Mouse (Mus musculus) brain, adult 2 months (tissue): ENCODE measurements around the gene Epb41.
A peak's percentile ranks its signal among the peaks of the same experiment; 100 is the strongest.

Experiments used
- DNase-seq: peaks from one replicate; pipeline ENCODE4 v3.0.0; 2011; ENCODE audit warnings: low read depth, low spot score

Epb41 gene

DNA sequence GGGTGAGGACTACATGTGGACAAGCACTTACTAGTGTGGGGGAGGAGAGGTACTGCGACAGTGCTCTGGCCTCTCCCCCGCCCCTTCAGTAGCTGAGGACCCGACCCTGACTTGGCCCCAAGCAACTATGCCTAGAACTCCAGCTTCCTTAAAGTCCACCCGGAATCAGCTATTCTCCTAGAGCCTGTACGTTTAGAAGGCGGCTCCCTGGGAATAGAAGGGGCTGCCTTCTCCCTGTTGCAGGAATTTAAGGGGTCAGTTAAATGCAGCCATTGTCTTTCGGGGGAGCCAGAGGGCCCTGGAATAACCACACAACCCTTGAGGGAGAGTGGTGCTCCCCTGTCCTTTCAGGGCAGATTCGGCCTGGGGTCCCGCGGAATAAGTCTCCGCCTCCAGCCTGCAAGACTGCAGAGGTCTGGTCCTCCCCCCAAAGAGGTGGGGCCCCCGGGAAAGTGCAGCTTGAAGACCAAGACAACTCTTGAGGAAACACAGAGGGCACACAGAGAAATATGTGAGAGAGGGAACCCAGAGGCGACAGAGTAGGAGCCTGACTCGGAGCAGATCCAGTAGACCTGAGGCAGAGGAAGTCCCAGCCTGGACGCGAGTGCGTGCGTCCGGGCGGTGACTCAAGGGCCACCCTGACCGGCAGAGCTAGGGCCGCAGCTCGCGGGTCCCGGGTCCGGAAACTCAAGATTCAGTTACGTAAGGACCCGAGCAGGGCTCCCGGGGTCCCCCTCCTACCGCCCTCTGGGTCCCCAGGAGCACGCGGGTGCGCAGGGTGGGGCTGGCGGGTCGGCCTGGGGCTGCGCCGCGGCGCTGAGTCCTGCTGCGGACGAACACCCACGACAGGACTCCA lies 816 bp downstream of the Epb41 start, which contains the start of gene Gm10300:
Gene Gm10300 (plus strand): TSS at position 621 of the 856 bp plus-strand sequence.
- peak; percentile 40 for DNase-seq

DNA sequence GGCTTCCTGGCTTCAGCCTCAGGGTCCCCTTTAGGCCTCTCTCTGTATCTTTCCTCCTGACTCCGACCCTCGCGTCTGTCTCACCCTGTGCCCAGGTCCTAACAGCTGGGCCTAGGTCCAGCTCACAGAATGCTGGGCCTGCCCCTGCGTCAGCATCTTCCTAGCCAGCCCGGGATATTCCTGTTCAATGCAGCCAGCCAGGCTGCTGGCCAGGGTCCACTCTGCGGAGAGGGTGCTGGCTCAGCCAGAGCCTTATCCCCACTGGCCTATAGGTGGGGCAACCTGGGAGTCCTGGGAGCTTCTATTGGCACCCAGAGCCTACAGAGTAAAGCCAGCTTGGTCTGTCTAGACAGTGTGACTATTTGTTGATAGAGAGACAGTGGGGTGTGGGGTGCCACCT lies 2.2 kb downstream of the Epb41 start:
- DNase-seq, result peak; percentile 32

DNA sequence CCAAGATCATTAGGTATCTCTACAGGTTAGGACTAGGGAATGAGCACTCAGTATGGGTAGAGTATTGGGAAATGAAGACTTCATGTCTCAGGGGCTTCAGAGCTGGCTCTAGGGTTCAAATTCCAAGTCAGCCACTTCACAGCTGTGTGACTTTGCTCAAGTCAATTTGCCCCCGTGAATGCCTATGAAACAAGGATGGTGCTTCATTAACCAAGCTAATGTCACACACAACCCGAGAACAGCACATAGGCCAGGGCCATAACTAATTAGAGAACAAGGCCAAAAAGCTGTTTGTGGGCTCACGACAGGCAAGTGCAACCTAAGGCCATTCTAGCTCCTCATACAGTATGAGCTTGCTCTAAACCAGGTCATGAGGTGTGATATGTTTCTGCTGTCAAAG lies 3.0 kb downstream of the Epb41 start:
- no peak for DNase-seq

DNA sequence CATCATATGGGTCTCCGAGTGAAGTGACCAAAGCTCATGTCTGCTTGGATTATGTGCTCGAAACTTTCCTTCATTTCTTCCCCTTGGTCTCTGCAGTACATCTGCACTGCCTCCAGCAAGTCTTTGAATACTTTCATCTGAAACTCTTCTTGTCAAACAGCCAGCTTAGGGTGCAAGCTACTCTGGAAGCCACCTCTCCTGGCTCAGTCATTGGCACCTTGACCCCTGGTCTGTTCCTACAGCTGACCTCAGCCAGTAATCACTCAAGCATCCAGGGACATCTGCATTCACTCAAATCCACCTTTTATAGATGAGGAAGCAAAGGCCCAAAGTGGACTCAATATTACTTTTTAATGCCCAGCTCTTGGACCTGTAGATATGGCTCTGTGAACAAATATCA lies 3.4 kb downstream of the Epb41 start:
- no peak for DNase-seq

DNA sequence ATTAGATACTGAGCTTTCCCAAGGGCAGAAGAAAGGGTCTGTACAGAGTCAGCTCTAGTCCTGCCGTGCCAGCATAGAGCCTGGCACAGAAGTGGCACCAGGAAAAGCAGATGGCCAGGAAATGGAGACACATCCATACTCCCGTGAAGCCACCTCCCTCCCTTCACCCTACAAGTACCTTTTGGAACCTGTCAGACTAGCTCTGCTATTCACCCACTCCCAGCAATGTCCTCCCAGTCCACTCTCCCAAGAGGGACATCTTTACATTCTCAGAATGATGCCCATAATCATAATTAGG lies 7.2 kb downstream of the Epb41 start:
- peak; percentile 91 for DNase-seq

DNA sequence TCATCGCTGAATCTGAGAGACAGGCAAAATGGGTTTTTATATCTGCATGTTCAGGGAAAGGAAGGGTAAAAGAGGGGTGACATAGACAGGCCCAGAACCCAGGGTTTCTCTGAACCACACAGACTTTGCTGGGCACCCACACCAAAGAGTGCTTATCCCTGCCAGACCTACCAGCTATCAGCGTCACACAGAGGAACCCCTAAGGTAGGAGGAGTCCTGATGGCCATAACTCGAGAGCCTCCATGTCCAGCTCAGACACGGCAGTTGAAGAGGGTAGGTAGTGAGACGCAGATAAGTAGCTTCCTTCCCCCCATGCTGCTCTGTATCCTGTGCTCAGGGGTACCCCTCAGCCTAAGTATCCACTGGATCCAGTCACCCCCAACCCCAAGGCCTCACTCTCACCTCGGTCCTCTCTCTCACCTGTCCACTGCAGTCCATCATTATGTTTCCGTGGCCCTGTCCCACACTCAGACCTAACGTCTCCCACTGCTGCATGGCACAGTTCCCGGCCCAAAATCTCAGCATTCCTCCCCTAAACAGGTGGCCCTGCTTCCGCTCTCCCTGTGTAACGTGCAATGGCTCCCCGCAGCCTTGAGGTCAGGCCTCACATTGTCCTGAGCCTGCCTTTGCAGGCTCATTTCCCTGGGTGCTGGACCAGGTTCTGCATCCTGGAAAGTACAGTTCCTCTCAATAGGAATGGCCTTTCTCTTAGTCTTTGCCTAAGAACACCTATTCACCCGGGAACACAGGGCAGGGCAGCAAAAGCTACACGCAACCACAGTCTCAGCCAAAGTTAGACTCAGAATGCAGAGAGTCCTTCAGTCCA lies 7.8 kb downstream of the Epb41 start:
- DNase-seq, result peak; percentile 66

DNA sequence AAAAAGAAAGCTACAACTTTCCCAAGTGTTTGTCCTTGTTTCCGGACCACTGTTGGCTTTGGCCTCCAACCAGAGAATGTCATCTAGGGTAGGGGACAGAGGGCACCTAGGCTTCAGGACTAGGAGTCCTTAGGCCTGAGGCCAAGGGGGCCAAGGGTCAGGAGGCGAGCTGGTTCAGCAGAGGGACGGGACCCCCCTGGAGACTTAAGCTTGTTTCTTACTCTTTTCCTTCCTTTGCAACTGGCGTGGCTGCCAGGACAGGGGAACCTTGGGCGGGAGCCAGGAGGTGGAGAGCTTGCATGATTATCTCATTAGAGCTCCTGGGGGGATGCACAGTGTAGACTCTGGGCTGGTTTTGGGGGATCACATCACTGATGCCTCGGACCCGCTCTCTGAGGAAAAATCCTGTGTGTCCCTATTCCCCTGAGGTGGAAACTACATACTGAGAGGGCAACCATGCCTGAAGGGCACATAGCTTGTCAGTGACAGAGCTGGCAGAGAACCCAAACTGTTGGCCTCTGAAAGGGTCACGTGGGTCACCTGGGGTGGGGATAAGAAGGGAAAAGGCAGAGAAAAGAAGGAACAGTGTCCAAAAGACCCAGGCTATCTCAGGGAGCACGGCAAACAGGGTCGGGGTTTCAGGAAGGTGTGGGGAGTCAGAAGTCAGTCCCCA lies 8.9 kb downstream of the Epb41 start:
- peak; percentile 55 for DNase-seq

DNA sequence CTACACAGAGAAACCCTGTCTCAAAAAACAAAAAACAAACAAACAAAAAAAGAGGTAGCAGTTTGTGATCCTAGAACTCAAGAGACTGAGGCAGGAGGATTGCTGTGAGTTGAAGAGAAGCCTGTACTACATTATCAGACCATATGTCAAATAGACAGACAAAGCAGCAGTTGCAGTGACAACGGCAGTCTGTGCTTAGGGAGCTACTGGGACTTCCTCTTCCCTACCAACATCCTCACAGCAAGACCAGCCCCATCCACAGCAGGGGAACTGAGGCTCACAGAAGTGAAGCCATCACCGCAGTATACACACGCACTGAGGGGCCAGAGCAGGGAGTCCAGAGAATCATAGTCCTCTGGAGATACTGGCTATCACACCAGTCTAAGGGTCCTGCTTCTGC lies 9.5 kb downstream of the Epb41 start:
- no peak for DNase-seq

DNA sequence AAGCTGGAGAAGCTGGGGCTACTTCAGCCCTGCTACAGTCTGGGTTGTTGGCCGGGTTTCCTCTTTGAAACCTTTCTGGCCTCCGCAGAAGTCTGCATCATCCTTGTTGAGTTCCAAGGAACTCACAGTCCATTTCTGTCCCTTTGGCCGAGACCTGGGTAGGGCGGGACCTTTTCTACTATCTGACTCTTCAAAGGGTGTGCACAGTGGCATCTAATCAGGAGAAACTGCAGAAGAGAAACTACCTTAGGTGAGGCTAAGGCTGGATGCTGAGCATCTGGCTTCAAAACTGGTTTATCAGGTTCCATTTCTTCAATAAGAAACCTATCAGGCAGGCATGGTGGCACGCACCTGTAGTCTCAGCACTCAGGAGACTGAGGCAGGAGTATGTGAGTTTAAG lies 10.6 kb downstream of the Epb41 start:
- DNase-seq, result no peak

DNA sequence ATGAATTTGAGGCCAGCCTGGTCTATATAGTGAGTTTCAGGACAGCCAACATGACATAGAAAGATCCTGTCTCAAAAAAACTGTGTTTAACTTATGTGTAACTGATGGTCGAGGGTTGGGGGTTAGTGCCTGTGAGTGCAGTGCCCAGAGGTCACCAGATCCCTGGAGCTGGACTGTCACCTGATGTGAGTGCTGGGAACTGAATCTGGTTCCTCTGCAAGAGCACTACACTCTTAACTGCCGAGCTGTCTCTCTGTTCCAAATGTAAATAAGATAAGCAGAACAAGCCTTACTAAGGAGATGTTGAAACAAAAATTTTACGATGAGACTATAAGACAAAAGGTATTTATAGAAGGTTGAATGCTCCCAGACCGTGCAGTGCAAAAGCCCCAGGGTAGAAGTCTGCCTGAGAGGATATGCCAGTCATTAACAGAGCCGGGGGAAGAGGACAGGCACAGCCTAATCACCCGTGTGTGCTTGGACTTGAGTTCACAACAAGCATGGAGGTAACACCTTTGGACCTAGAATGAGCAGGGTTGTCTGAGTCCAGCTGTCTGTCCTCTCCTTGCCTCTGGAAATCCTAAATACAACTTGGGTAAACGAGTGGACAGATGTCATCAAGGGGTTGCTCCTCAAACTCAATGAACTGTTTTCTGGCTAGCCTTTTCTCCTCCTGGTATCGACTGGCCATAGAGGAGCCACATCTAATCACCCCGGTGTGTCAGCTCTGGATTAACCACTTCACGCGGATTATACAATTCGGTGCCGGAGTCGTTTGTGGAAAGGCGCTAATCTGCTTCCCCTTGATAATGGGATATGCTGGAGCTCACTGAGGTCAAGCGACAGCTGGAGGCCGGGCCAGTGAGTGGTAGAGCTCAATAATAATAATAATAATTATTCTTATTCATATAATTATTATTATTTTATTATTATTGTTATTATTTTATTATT lies 11.9 kb downstream of the Epb41 start:
- DNase-seq, result no peak

DNA sequence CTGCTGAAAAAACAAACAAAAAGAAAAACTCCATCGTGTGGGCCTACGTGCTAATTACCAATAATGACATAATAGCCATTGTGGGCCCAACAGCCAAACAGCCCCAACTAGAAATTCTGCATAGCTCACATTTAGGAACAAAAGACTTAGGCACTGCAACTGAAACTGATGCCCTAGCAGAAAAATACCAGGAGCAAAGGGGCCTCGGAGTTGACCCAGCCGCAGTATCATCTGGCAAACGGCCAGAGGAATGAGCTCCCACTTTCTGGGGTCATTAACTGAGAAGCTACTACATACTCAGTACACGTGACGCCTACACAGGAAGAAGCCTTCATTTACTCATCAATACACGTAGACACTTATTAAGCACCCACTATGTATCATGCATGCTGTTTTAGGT lies 12.8 kb downstream of the Epb41 start:
- DNase-seq, result no peak

DNA sequence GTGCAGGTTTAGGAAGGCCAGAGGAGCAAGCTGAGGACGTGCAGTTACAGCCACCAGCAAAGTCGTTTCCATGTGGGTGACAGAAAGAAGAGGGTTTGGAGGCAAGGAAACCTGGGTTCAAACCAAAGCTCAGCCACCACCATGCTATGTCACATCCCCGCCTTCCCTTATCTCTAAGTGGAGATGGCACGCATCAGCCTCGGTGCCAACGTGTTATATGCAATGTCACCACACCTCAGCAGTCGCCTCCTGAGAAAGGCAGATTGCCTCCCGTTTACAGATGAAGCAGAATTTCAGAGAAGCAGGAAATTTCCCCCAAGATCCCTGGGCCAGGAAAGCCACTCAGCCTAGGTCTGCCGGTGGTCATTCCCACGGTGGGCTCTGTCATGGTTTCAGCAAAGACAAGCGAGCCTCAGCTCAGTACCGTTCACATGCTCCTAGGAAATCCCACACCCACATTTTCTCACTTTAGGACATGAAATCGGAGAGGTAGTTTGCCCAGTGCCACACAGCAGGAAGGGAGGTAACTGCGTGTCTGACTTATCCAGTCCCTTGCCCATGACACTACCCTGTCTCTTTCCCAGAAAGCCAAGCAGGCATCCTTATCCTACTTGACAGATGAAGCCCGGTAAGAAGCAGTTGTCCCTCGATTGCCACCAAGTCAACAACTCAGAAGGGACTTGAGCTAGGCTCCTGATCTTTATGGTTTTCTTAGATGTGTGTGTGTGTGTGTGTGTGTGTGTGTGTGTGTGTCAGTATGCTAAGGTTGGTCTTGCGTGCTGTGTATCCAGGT lies 14.9 kb downstream of the Epb41 start:
- DNase-seq, result no peak

DNA sequence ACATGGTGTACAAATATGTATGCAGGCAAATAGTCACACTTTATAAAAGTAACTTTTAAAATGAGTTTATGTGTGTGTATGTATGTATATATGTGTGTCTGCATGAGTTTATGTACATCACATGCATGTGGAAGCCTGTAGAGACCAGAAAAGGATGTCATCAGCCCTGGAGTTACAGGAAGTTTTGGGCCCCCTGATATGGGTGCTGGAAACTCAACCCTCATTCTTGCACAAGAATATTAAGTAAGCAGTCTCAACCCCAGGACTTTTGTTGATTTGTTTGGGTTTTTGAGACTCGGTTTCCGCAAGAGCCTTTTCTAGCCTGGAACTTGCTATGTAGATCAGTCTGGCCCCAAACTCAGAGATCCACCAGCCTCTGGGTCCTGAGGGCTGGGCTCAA lies 15.6 kb downstream of the Epb41 start:
- DNase-seq, result no peak

DNA sequence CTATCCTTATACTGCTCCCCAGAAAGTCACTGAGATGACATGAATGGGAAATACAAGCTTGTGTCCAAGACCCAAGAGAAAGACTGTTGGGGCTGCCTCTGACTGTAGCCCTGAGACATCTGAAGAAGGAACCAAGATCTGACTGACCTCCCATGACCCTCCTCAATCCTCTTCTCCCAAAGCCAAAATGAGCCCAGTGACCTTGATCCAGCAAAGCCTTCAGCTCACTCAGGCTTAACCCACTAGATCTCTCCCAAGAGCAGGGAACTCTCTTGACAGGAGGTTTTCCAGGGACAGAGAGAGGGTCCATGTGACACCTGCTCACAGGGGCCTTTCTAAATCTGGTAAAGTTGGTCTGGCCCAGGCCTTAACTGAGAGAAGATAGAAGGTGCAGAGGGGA lies 17.8 kb downstream of the Epb41 start:
- no peak for DNase-seq

DNA sequence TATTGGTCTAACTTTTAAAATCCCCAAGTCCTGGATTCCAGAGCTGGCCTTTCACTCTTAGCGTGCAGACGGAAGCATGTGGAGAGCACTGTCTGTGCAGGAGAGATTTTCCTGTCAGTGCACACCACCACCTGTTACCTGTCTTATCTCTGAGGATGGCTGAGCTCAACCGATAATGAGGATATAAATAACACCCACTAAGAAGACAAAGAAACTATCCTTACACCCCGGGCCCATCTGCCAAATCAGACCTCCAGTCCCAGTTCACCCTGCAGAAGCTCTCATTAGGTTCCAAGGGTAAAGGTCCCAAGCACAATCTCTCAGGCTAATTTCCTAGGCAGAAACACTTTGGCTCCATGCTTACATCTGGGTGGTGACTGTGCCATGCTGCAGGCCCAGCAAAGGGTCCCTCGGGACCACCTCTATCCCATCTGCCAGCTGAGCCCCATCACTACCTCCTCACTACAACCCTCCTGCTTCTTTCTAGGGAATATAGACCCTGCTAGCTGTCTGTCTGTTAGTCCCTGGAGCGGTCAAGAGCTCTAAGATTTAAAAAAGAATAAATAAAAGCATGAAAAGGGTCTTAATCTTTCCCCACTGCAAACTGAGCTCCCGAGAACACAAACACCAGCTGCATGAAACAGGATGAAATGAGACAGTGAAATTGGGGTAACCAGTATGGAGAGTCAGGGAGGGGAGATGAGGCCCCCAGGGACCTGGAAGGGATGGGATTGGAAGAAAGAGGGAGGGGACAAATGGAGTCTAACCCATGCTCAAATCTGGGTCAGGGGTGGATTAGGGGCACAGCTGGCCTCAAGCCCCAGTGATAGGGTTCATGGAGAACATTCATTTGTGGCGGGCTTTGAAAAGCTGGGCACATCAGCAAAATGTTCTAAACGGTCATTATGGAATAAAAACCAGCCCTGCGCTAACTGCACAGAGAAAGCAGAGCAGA lies 23.5 kb downstream of the Epb41 start:
- DNase-seq, result no peak

DNA sequence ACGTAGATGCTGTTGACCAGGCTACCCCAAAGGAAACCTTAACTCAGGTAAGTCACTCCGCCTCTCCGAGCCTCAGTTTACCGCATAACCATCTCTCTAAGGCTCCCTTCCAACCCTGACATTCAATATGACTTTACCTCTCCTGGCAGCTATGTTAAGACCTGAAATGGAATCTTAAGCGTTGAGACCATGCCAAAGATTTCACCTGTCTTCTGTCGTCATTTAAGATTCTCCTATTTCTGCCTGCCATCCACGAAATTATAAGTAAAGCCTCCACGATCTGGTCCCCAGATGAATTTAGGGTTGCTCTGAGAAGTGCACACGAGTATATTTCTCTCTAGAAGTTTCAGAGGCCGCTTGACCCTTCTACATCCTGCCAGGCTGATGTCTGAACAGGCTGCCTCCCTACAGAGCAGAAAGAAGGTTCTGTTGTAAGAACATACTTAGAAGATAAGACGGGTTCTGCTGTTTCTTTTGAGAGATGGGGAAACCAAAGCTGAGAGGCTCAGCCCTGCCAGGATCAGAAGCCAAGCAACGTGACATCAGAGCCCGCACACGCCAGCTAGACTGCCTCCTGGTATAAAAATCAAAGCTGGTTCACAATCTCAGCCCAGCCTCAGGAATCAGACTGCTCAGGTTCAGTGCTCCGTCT lies 25.4 kb downstream of the Epb41 start:
- peak; percentile 81 for DNase-seq

DNA sequence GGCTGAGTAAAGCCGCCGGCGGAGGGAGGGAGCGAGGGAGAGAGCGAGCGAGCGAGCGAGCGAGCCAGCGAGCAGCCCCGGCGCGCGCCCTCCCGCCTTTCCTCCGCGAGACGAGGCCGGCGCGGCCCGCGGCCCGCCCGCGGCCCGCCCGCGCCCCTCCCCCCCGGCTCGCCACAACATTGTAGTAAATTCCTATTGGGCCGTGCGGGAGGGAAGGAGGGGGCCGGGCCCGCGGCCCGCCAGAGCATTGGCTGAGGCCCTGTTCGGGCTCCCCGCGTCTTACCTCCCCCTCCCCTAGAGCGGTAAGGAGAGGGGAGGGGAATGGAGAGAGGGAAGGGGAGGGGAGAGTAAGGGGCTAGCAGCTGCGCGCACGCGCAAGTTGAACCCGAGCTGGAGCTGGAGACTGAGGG lies 26.1 kb downstream of the Epb41 start:
- peak; percentile 97 for DNase-seq

DNA sequence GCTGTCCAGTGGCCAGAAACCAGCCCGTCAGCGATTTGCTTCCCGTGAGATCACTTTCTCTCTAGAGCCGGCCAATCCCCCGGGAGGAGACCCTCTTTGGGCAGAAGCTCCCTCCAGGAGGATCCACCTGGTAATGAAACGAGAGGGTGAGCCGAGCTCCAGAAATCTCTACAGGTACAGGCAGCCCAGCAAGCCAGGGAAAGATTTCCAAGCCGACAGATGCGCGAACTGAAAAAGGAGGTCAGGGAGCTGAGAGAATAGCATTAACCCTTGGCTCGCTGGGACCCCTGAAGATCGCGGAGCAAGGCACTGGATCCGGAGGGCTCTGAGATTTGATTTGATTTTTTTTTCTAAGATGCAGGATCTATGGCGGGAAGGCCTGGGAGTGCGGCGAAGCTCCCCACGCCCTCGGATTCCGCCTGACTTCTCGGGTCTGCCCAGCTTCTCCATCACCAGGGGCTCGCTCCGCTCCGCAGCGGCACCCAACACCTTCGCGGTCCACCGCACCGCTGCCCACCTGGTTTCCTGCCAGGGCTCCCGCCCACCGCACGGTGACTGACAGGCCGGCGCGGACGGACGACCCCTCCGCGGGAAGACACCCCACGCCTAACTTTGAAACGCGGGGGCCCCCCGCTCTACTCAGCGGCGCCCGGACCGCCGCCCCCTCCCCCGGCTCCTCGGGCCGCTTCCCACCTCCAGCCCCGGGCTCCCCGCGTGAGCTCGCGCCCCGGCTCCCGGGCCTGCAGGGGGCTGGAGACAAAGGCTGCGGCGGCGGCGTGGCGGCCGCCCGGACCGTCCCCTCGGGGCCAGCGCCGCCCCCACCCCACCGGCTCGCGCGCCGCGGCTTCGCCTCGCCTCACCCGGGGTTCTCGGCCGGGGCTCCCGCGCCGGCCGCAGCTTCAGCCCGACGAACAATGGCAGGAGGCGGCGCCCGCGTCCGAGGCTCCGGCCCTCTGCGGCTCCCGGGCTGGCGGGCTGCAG lies 26.8 kb downstream of the Epb41 start:
- DNase-seq, result peak; percentile 92
